Mouse (Mus musculus) urinary bladder, postnatal 4 days (tissue): ENCODE measurements around the gene 1700113H08Rik.

Experiments
- DNase-seq, 2 experiments: peaks; one replicate each; pipeline ENCODE4 v3.0.0; 2021 to 2022; ENCODE audit warnings: low spot score in 2 of 2

Gene 1700113H08Rik

GRCm38 (mm10) chr10:87209466-87209865 lies 151.6 kb downstream of the 1700113H08Rik start:
- no peak for DNase-seq

- no peak for DNase-seq
Observed at GRCm38 (mm10) chr10:87211046-87211445, 153.2 kb downstream of the 1700113H08Rik start.

- DNase-seq, result no peak
Observed at GRCm38 (mm10) chr10:87212854-87213253, 155.0 kb downstream of the 1700113H08Rik start.

GRCm38 (mm10) chr10:87230071-87230910 lies 172.4 kb downstream of the 1700113H08Rik start:
- DNase-seq, result no peak

GRCm38 (mm10) chr10:87239332-87240008 lies 181.6 kb downstream of the 1700113H08Rik start:
- no peak for DNase-seq

- DNase-seq, result no peak
Observed at GRCm38 (mm10) chr10:87271724-87272123, 213.9 kb downstream of the 1700113H08Rik start.

- DNase-seq, result no peak
Observed at GRCm38 (mm10) chr10:87272133-87272622, 214.3 kb downstream of the 1700113H08Rik start.

- DNase-seq, result no peak
Observed at GRCm38 (mm10) chr10:87275075-87275474, 217.2 kb downstream of the 1700113H08Rik start.
